Mouse (Mus musculus): ENCODE data around the gene Ccng1.
"Not testable (repeated sequence)": the region's sequence is repeated elsewhere in the genome, so short reads cannot be mapped to it uniquely, and the experiment has no call there.

The Ccng1 gene

GRCm38 (mm10) chr11:40715524-40715923 is 39.6 kb downstream of the Ccng1 start:
- peak; percentile 8 for DNase-seq

- DNase-seq, result no peak
Measured at GRCm38 (mm10) chr11:40713858-40714257, 41.3 kb downstream of the Ccng1 start.

- not testable (repeated sequence) for DNase-seq
Measured at GRCm38 (mm10) chr11:40709899-40710298, 45.2 kb downstream of the Ccng1 start.
